Mouse (Mus musculus) heart, postnatal 4 days (tissue): ENCODE results near the gene Ear10. TPM values are rescaled to one million over a fixed set of nuclear protein-coding genes. Genes with fewer than 3 reads are reported as not detected.
"Not testable (repeated sequence)": the region's sequence is repeated elsewhere in the genome, so short reads cannot be mapped to it uniquely, and the experiment has no call there.

Experiments
- DNase-seq: peaks from one replicate; pipeline ENCODE4 v3.0.0; 2021
- total RNA-seq, 2 experiments: library from RNA; stranded (reverse); gene quantifications; 2 replicates each; pipeline ENCODE4 v1.2.3; 2021

Gene Ear10
- not detected for total RNA-seq

GRCm38 (mm10) chr14:43923459-43923858 lies at the start of gene Ear10:
Ear10 (minus strand) TSS chr14:43923559.
- DNase-seq = not testable (repeated sequence)

- not testable (repeated sequence) for DNase-seq
Measured at GRCm38 (mm10) chr14:43956769-43957168, 33.4 kb upstream of the Ear10 start, which contains the start of gene Ang5. Ang5 (plus strand) TSS chr14:43957069.

GRCm38 (mm10) chr14:43955074-43955473 lies 31.7 kb upstream of the Ear10 start:
- not testable (repeated sequence) for DNase-seq

GRCm38 (mm10) chr14:43953382-43953781 lies 30.0 kb upstream of the Ear10 start:
- not testable (repeated sequence) for DNase-seq

GRCm38 (mm10) chr14:43933399-43933798 lies 10.0 kb upstream of the Ear10 start:
- DNase-seq = not testable (repeated sequence)

GRCm38 (mm10) chr14:43932991-43933390 lies 9.6 kb upstream of the Ear10 start:
- DNase-seq = peak; percentile 55

GRCm38 (mm10) chr14:43925404-43925950 lies 2.1 kb upstream of the Ear10 start:
- not testable (repeated sequence) for DNase-seq

- DNase-seq = peak; percentile 75
Measured at GRCm38 (mm10) chr14:43924688-43925403, 1.5 kb upstream of the Ear10 start, which contains the start of gene Gm8113. Gm8113 (plus strand) TSS chr14:43925390.

- DNase-seq = not testable (repeated sequence)
Measured at GRCm38 (mm10) chr14:43918214-43918613, 5.1 kb downstream of the Ear10 start.

- DNase-seq = not testable (repeated sequence)
Measured at GRCm38 (mm10) chr14:43898577-43898976, 24.8 kb downstream of the Ear10 start.

- DNase-seq = not testable (repeated sequence)
Measured at GRCm38 (mm10) chr14:43895357-43895756, 28.0 kb downstream of the Ear10 start.

GRCm38 (mm10) chr14:43891288-43891687 lies 32.1 kb downstream of the Ear10 start:
- not testable (repeated sequence) for DNase-seq

- DNase-seq = not testable (repeated sequence)
Measured at GRCm38 (mm10) chr14:43886235-43886634, 37.1 kb downstream of the Ear10 start.

- DNase-seq = not testable (repeated sequence)
Measured at GRCm38 (mm10) chr14:43879966-43880545, 43.3 kb downstream of the Ear10 start.

- DNase-seq = not testable (repeated sequence)
Measured at GRCm38 (mm10) chr14:43877789-43878188, 45.6 kb downstream of the Ear10 start.

GRCm38 (mm10) chr14:43875417-43875816 lies 47.9 kb downstream of the Ear10 start, which contains the start of gene Ear1:
Ear1 (minus strand) TSS chr14:43875517.
- not testable (repeated sequence) for DNase-seq

GRCm38 (mm10) chr14:43874862-43875261 lies 48.5 kb downstream of the Ear10 start:
- DNase-seq = not testable (repeated sequence)

Other genes with a start within 250 kb of the Ear10 start
- not detected for gene Gm8165, start 246.4 kb downstream of the Ear10 start, total RNA-seq
- 1 to 10 TPM; 1.4 to 2.4 TPM for gene Gm7324, start 225.7 kb downstream of the Ear10 start, total RNA-seq
- not detected for gene Gm16506, start 196.1 kb downstream of the Ear10 start, total RNA-seq
- gene Gm6526, start 175.7 kb downstream of the Ear10 start, total RNA-seq = not detected
- gene Gm8180, start 138.8 kb downstream of the Ear10 start, total RNA-seq = not detected
- not detected for gene Ear1, start 48.0 kb downstream of the Ear10 start, total RNA-seq
- gene Gm8113, start 1.8 kb upstream of the Ear10 start, total RNA-seq = 1 to 10 TPM; 6.1 to 6.4 TPM
- gene Ang5, start 33.5 kb upstream of the Ear10 start, total RNA-seq = not detected
- gene Ang6, start 78.7 kb upstream of the Ear10 start, total RNA-seq = not detected
- gene Ear2, start 179.1 kb upstream of the Ear10 start, total RNA-seq = under 1 TPM in 1 of 2 experiments, not detected in 1; 0.67 TPM
- not detected for gene Gm3327, start 200.3 kb upstream of the Ear10 start, total RNA-seq